Mouse (Mus musculus) regulatory T cell (primary cell): ENCODE measurements around the gene March7.

Experiments
- in situ Hi-C: fragments of 300-600 bp; cut with MboI, MseI; formaldehyde crosslinking; loops from one replicate; pipeline ENCODE4 v1.15.1; 2025; ENCODE audit warnings: high pct_unique_total_duplicates

The March7 gene

DNA sequence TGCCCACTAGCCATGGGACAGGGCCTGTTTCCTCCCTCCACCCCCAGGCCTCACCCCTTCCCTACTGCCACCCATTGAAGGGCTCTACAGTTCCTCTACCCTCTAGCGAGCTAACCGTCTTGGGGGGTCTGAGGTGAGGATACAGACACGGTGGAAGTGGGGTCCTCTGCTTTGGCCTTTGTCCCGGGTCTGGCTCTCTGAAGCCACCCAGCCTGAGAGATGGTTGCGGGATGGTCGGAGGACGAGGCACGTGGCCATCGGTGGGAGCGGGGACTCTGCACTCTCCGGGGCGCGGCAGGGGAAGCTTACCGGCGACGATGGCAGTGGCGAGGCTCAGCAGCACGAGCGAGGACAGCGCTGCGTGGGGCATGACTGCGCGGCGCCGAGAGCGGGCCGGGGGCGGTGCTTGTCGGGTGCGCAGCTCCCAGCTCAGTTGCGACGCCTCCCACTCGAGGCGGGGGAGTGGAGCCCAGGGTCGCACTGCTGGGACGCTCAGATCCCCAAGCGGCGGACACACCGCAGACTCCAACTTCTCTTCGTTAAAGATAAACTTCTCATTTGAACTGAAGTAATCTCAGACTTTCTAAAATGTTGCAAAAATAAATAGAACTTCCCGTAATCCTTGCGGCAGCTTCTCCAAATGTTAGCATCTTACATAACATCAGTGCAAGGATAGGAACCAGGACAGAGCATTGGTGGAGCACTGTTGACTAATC, 74.2 kb downstream of the March7 start:
- in situ Hi-C loops: loop anchor here (25.0 kb wide), 1 partner anchor 778 kb away; no protein-coding TSS in a partner anchor

DNA sequence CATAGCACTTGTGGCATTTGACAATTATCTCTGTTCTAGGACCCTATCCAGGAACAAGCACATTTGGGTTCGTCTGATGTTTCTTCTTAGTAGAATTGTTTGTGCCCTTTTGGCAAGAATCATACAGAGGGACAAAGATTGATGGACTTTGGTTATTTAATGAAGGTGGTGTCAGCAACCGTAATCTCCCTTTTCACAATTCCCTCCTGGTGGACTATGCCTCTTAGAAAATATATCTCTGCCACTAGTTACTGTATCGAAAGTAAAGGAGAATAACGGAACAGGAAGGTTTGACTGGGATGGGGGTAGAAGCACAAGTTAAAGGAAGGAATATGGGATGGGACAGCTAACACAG, 74.8 kb downstream of the March7 start, which contains the start of gene Cd302:
TSS of gene Cd302 (minus strand) at position 22 of the 355 bp plus-strand sequence.
- in situ Hi-C loops: loop anchor here (25.0 kb wide), 1 partner anchor 778 kb away; no protein-coding TSS in a partner anchor

DNA sequence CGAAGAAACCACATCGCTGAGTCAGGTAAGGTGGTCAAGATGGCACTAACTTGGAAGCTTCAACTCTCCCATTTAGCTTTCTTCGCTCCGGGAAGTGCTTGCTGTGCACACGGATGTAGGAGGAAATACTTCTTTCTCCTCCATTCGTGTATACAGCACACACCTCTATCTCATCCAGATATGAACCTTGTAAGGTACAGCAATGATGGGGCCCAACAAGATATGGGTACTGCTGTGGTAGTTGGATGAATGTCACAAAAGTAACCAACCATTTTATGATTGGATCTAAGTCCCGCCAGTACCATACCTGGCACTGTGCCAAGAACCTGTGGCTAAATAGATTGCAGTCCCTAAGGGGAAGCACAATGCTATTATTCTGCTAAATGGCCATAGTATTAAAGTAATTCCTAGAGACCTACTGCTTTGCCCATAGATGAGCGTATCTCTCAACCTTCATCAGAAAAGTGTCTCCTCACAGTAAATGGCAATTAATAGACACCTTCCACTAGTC, 75.5 kb downstream of the March7 start:
- in situ Hi-C loops: loop anchor here (25.0 kb wide), 1 partner anchor 777 kb away; no protein-coding TSS in a partner anchor

- in situ Hi-C loops: loop anchor here (25.0 kb wide), 1 partner anchor 774 kb away; no protein-coding TSS in a partner anchor
Observed at GRCm38 (mm10) chr2:60288606-60289005, 78.9 kb downstream of the March7 start.

DNA sequence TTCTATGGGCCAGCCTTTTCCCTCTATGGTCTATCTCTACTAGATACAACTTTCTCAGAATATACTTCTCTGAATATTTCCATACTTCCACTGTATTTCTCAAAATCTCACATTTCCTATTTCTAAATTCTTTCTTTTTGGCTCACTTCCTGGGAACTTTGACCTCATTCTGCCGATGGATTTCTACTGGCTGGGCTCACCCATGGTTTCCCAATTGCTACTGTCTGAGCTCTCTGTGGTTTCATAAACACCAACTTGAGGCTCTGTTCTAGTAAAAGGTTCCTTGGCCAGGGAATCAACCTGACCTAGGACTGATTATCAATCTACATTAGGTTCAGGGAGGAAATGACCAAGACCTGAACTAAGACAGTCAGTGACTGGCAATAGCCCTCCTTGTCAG, 79.8 kb downstream of the March7 start:
- in situ Hi-C loops: loop anchor here (25.0 kb wide), 1 partner anchor 773 kb away; no protein-coding TSS in a partner anchor

- in situ Hi-C loops: loop anchor here (25.0 kb wide), 1 partner anchor 771 kb away; no protein-coding TSS in a partner anchor
Observed at GRCm38 (mm10) chr2:60291381-60291780, 81.7 kb downstream of the March7 start.

GRCm38 (mm10) chr2:60298266-60298665, 88.6 kb downstream of the March7 start:
- in situ Hi-C loops: loop anchor here (25.0 kb wide), 1 partner anchor 764 kb away; no protein-coding TSS in a partner anchor

- in situ Hi-C loops: loop anchor here (25.0 kb wide), 1 partner anchor 763 kb away; no protein-coding TSS in a partner anchor
Observed at GRCm38 (mm10) chr2:60299323-60299722, 89.6 kb downstream of the March7 start.
